ENCODE assay signal across 8 mouse cellular contexts in genomic region chr14:76874542-76875265, GRCm38 (mm10).
DNase-seq lines count a peak whose midpoint lies in the region; ATAC-seq and TF ChIP-seq lines count a peak whose summit lies in the region.

No protein-coding gene starts in this region.

- no peak overlapping the region for H3K4me2 ChIP-seq in forebrain, embryonic 11.5 days (ENCODE audit: low read depth, low read length, severe bottlenecking)
- peak overlapping the region; percentile 35 for H3K4me2 ChIP-seq in myocyte (ENCODE audit: low read depth)

- H3K9ac ChIP-seq in forebrain, embryonic 11.5 days (ENCODE audit: low read length) = no peak overlapping the region

- H3ac ChIP-seq in myocyte (ENCODE audit: control insufficient read depth, insufficient read length) = no peak overlapping the region

- no peaks in the 10 kb centered on the region for H3K36me3 ChIP-seq in forebrain, embryonic 11.5 days (ENCODE audit: control insufficient read depth, insufficient read depth, low read length)
- no peaks in the 10 kb centered on the region for H3K36me3 ChIP-seq in myocyte (ENCODE audit: control insufficient read depth, insufficient read depth)

- peak; percentile 26 for DNase-seq in kidney, adult 11 months
- no peak for DNase-seq in kidney, postnatal 25 days
- DNase-seq in forebrain, embryonic 11.5 days (ENCODE audit: low spot score) = no peak
- peak; percentile 98 for DNase-seq in large intestine, adult 2 months (ENCODE audit: low read depth, low spot score)
- no peak for DNase-seq in T-cell, adult 2 months (ENCODE audit: low spot score)
- DNase-seq in spleen, adult 12 weeks (ENCODE audit: low spot score) = no peak

- no peaks in the 10 kb centered on the region for H3K27me3 ChIP-seq in forebrain, embryonic 11.5 days (ENCODE audit: control insufficient read depth, insufficient read depth, low read length)
- H3K27me3 ChIP-seq in myocyte (ENCODE audit: control insufficient read depth, insufficient read depth, insufficient read length) = no peaks in the 10 kb centered on the region

- 0 out of 2 replicates have a peak overlapping the region, but pooled peaks have one; percentile 12 for H3K27ac ChIP-seq in forebrain, embryonic 11.5 days (ENCODE audit: low read depth, low read length)

- 44% methylated on average over 8 of the region's 8 CpGs for WGBS in forebrain, embryonic 11.5 days
- 11% methylated on average over 8 of the region's 8 CpGs for WGBS in large intestine, adult 2 months

- H3K9me3 ChIP-seq in forebrain, embryonic 11.5 days (ENCODE audit: control insufficient read depth, low read length) = no peaks in the 10 kb centered on the region

- H3K4me1 ChIP-seq in forebrain, embryonic 11.5 days (replicated peaks; ENCODE audit: control insufficient read depth, insufficient read depth, low read length) = peaks cover 6% of the 10 kb centered on the region; the same call in 1 of the 2 replicates

- no peak overlapping the region for H3K4me3 ChIP-seq in forebrain, embryonic 11.5 days (ENCODE audit: low read depth, low read length)
- H3K4me3 ChIP-seq in myocyte = no peak overlapping the region

- TF ChIP-seq POLR2A in myocyte (IDR thresholded peaks at IDR 0.05; ENCODE audit: insufficient read length, low read depth) = no peak

- no peaks in the 10 kb centered on the region for H3K79me2 ChIP-seq in myocyte (ENCODE audit: control insufficient read depth, insufficient read depth)

- peak; percentile 78; the same call in 1 of the 2 replicates for ATAC-seq in forebrain, embryonic 11.5 days (replicated peaks; ENCODE audit: low FRiP score)
- ATAC-seq in megakaryocyte-erythroid progenitor cell, adult 5-6 weeks (replicated peaks; ENCODE audit: low FRiP score, low TSS enrichment, poor library complexity, severe bottlenecking) = no peak

TF ChIP-seq in myocyte, 11 proteins besides CTCF, POLR2A, EP300 and RAD21:
- TF ChIP-seq REST (IDR thresholded peaks at IDR 0.05; ENCODE audit: insufficient read depth, insufficient read length) (no peak), TCF3 (IDR thresholded peaks at IDR 0.05; ENCODE audit: insufficient read length, low read depth) (no peak), E2F4 (IDR thresholded peaks at IDR 0.05; ENCODE audit: insufficient read depth) (no peak), POLR2AphosphoS2 (IDR thresholded peaks at IDR 0.05; ENCODE audit: insufficient read length, low read depth) (no peak), CEBPB (IDR thresholded peaks at IDR 0.05; ENCODE audit: insufficient read depth, poor library complexity, severe bottlenecking) (no peak), USF1 (IDR thresholded peaks at IDR 0.05; ENCODE audit: low read depth) (no peak), MYOG (IDR thresholded peaks at IDR 0.05; ENCODE audit: control insufficient read depth in 1 of 3, insufficient read depth in 1 of 3, insufficient read length in 2 of 3, low read depth in 2 of 3) (no peak), SRF (IDR thresholded peaks at IDR 0.05; ENCODE audit: control insufficient read depth, insufficient read length, low read depth) (no peak), MAX (IDR thresholded peaks at IDR 0.05; ENCODE audit: low read depth) (no peak), TCF12 (IDR thresholded peaks at IDR 0.05; ENCODE audit: insufficient read depth, poor library complexity, severe bottlenecking) (no peak), MYOD1 (IDR thresholded peaks at IDR 0.05; ENCODE audit: control insufficient read depth in 1 of 3, insufficient read length in 2 of 3, low read depth in 2 of 3) (no peak)

Comparison
In these comparisons a context has a peak if more than half of its experiments do, and no peak if none do; other contexts are left out.
1. DNase-seq: peak in kidney, adult 11 months (single experiment) and large intestine, adult 2 months (single experiment); none in kidney, postnatal 25 days (0 of 2), forebrain, embryonic 11.5 days (single experiment), T-cell, adult 2 months (single experiment) and spleen, adult 12 weeks (single experiment).